ENCODE assay signal across 15 mouse cellular contexts in the genomic region with DNA sequence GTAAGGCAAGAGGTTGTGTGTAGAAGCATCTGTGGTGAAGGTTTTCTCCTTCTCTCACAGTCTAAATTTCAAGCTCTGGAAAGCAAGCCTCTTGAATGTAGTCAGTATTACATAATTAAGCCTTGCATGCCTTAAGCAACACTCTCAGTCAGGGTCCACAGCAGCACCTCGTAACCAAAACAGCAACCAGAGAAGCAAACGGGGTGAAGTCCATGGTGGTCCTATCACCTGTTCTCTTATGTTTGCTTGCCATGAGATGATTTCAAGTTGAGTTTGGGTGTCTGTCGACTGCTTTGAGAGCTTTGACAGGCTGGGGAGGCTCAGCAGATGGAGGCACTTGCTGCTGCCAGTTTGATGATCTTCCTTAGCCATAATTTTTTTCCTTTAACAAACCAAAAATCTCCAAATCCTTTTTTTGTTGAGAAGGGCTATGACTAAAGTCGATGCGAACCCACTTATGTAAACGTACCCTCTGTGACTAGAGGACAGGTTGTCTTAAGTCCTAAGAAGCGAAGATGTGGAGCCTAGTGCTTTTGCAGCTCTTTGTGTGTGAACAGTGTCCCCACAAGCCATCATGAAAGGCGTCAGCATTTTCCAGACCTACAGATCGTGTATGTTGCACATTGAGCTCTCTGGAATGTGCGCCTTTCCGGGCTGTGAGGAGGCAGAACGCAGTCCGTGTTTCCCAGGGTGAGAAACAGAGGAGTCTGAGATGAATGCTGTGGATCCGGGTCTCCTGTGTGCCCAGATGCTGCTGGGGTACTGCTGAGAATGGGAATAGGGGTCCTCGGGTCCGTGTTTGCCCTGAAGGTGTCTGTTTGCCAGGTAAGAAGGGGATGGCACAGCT. TPM values are rescaled to one million over a fixed set of nuclear protein-coding genes. Genes with fewer than 3 reads are reported as not detected.
DNase-seq lines count a peak whose midpoint lies in the region; ATAC-seq lines count a peak whose summit lies in the region.
"Had no signal": no experiment of that assay in that cellular context is flagged by ENCODE, and none has a peak within 500 bp of the region (broad histone marks: within the 10 kb centered on the region; RNA-seq: fewer than 3 reads in every experiment).

No protein-coding gene starts in this region.

- no peaks in the 10 kb centered on the region for H3K27me3 ChIP-seq in liver, embryonic 15.5 days
- no peaks in the 10 kb centered on the region for H3K27me3 ChIP-seq in liver, embryonic 12.5 days (replicated peaks)
- H3K27me3 ChIP-seq: heart, embryonic 12.5 days; limb, embryonic 13.5 days; lung, embryonic 15.5 days had no signal

- no peak for ATAC-seq in liver, embryonic 15.5 days (ENCODE audit: insufficient read depth)
- no peak for ATAC-seq in liver, embryonic 12.5 days
- no peak for ATAC-seq in inflammation-experienced regulatory T-cells, adult 6 months
- ATAC-seq: intestine, embryonic 16.5 days had no signal

- DNase-seq in frontal cortex, postnatal 14 days (ENCODE audit: low spot score in 2 of 2), result peak; percentile 10 to 16
- peak; percentile 32 for DNase-seq in layer of hippocampus, adult 9-10 months (ENCODE audit: low spot score)
- peak; percentile 38 to 44 for DNase-seq in right cerebral cortex, postnatal 10 days (ENCODE audit: low spot score in 2 of 2)
- DNase-seq in cerebellum, adult 9-11 months, result no peak
- DNase-seq in heart, postnatal 10 days, result no peak
- DNase-seq: cerebellum, postnatal 10 days; kidney, postnatal 14 days had no signal

- H3K4me3 ChIP-seq in liver, embryonic 15.5 days (replicated peaks), result no peak overlapping the region
- no peak overlapping the region for H3K4me3 ChIP-seq in liver, embryonic 12.5 days
- H3K4me3 ChIP-seq: embryonic facial prominence, embryonic 10.5 days; heart, embryonic 12.5 days; limb, embryonic 13.5 days; lung, embryonic 15.5 days had no signal

- H3K27ac ChIP-seq in liver, embryonic 15.5 days (replicated peaks), result 0 out of 2 replicates have a peak overlapping the region, but pooled peaks have one; percentile 39
- no peak overlapping the region for H3K27ac ChIP-seq in liver, embryonic 12.5 days
- H3K27ac ChIP-seq: embryonic facial prominence, embryonic 10.5 days; limb, embryonic 13.5 days; lung, embryonic 15.5 days had no signal

- H3K9me3 ChIP-seq in liver, embryonic 15.5 days (replicated peaks), result no peaks in the 10 kb centered on the region
- H3K9me3 ChIP-seq in liver, embryonic 12.5 days (replicated peaks), result peaks cover 5% of the 10 kb centered on the region; the same call in 1 of the 2 replicates
- H3K9me3 ChIP-seq: embryonic facial prominence, embryonic 10.5 days; limb, embryonic 13.5 days; lung, embryonic 15.5 days had no signal

- intact Hi-C loops in heart, postnatal 10 days (cut with DNase I), result no loop called here

- H3K4me2 ChIP-seq in liver, embryonic 15.5 days, result no peak overlapping the region
- H3K4me2 ChIP-seq in liver, embryonic 12.5 days, result no peak overlapping the region
- H3K4me2 ChIP-seq: heart, embryonic 12.5 days; limb, embryonic 13.5 days; lung, embryonic 15.5 days had no signal

- WGBS in liver, embryonic 15.5 days (ENCODE audit: insufficient replicate concordance), result 83% methylated on average over 16 of the region's 16 CpGs
- 86% methylated on average over 16 of the region's 16 CpGs for WGBS in liver, embryonic 12.5 days (ENCODE audit: insufficient replicate concordance)

- no peak overlapping the region for H3K9ac ChIP-seq in liver, embryonic 15.5 days
- H3K9ac ChIP-seq in liver, embryonic 12.5 days, result no peak overlapping the region
- H3K9ac ChIP-seq: heart, embryonic 12.5 days; limb, embryonic 13.5 days; lung, embryonic 15.5 days had no signal

- H3K36me3 ChIP-seq in liver, embryonic 15.5 days (replicated peaks), result peaks cover 42% of the 10 kb centered on the region
- peaks cover 27% of the 10 kb centered on the region for H3K36me3 ChIP-seq in liver, embryonic 12.5 days

- peaks cover 31% of the 10 kb centered on the region for H3K4me1 ChIP-seq in liver, embryonic 15.5 days (replicated peaks)
- H3K4me1 ChIP-seq in liver, embryonic 12.5 days, result peaks cover 36% of the 10 kb centered on the region
- H3K4me1 ChIP-seq: embryonic facial prominence, embryonic 10.5 days; heart, embryonic 12.5 days; lung, embryonic 15.5 days had no signal

RNA-seq across cellular contexts. Expression of a gene that starts 39.9 kb away (rescaled TPM):
- 42.1 and 45.6 TPM in 2 replicates for polyA plus RNA-seq in liver, embryonic 15.5 days (2015; fragmentation: Nextera tagmentation; extraction: Ambion mirVana)
- polyA plus RNA-seq in liver, embryonic 12.5 days (2016; fragmentation: Nextera tagmentation; extraction: Ambion mirVana), result 28.6 and 30.8 TPM in 2 replicates
- total RNA-seq in heart, postnatal 10 days (2021), result 10 to 100 TPM; 89.0 to 90.0 TPM
- 1 to 10 TPM in 2 of 3 experiments, under 1 TPM in 1; 0.94 to 5.9 (median 1.2) TPM for polyA plus RNA-seq in inflammation-experienced regulatory T-cells, adult 6 months (2017; shearing (Covaris generic))

Comparison
In these comparisons a context has a peak if more than half of its experiments do, and no peak if none do; other contexts are left out.
1. DNase-seq: peak in frontal cortex, postnatal 14 days (2 of 2), layer of hippocampus, adult 9-10 months (single experiment) and right cerebral cortex, postnatal 10 days (2 of 2); none in cerebellum, adult 9-11 months (single experiment) and heart, postnatal 10 days (0 of 2).